Mouse (Mus musculus): Measurements from ENCODE around the gene Gramd1b. TPM values are rescaled to one million over a fixed set of nuclear protein-coding genes. Genes with fewer than 3 reads are reported as not detected.

Gene Gramd1b
- 2.0 and 2.7 TPM in 2 replicates for polyA plus RNA-seq (2016; fragmentation: Nextera tagmentation; extraction: Ambion mirVana)

- DNase-seq (ENCODE audit: low spot score), result peak; percentile 60
- under 1% methylated on average over 40 of the region's 40 CpGs for WGBS
- Histone ChIP-seq H3K4me1 (peaks cover 12% of the 10 kb centered on the region), H3K36me3 (no peaks in the 10 kb centered on the region), H3K4me3 (peak within 1 kb of the TSS; percentile 62), H3K27me3 (ENCODE audit: low read depth, poor library complexity, severe bottlenecking) (peaks cover 37% of the 10 kb centered on the region), H3K27ac (peak within 1 kb of the TSS; percentile 68), H3K9me3 (replicated peaks) (no peaks in the 10 kb centered on the region)
Observed at GRCm38 (mm10) chr9:40531027-40531621, at the start of gene Gramd1b. Gene Gramd1b, minus strand, starts transcription at chr9:40531383.

- 78% methylated on average over 11 of the region's 11 CpGs for WGBS
Observed at GRCm38 (mm10) chr9:40578726-40579625, 47.8 kb upstream of the Gramd1b start.

GRCm38 (mm10) chr9:40577132-40577531 is 45.9 kb upstream of the Gramd1b start:
- Histone ChIP-seq H3K9me3 (replicated peaks) (no peaks in the 10 kb centered on the region), H3K4me3 (no peak overlapping the region), H3K4me1 (0 out of 2 replicates have a peak, but pooled peaks cover 4% of the 10 kb centered on the region), H3K27ac (no peak overlapping the region), H3K27me3 (ENCODE audit: low read depth, poor library complexity, severe bottlenecking) (no peaks in the 10 kb centered on the region), H3K36me3 (no peaks in the 10 kb centered on the region)
- no peak for DNase-seq (ENCODE audit: low spot score)
- 77% methylated on average over 7 of the region's 7 CpGs for whole genome bisulfite sequencing

More at GRCm38 (mm10) chr9:40578726-40579625, 47.8 kb upstream of the Gramd1b start:
- Histone ChIP-seq H3K9me3 (replicated peaks) (no peaks in the 10 kb centered on the region), H3K27me3 (ENCODE audit: low read depth, poor library complexity, severe bottlenecking) (no peaks in the 10 kb centered on the region), H3K36me3 (no peaks in the 10 kb centered on the region), H3K4me1 (0 out of 2 replicates have a peak, but pooled peaks cover 4% of the 10 kb centered on the region), H3K27ac (no peak overlapping the region), H3K4me3 (no peak overlapping the region)
- no peak for DNase-seq (ENCODE audit: low spot score)

DNA sequence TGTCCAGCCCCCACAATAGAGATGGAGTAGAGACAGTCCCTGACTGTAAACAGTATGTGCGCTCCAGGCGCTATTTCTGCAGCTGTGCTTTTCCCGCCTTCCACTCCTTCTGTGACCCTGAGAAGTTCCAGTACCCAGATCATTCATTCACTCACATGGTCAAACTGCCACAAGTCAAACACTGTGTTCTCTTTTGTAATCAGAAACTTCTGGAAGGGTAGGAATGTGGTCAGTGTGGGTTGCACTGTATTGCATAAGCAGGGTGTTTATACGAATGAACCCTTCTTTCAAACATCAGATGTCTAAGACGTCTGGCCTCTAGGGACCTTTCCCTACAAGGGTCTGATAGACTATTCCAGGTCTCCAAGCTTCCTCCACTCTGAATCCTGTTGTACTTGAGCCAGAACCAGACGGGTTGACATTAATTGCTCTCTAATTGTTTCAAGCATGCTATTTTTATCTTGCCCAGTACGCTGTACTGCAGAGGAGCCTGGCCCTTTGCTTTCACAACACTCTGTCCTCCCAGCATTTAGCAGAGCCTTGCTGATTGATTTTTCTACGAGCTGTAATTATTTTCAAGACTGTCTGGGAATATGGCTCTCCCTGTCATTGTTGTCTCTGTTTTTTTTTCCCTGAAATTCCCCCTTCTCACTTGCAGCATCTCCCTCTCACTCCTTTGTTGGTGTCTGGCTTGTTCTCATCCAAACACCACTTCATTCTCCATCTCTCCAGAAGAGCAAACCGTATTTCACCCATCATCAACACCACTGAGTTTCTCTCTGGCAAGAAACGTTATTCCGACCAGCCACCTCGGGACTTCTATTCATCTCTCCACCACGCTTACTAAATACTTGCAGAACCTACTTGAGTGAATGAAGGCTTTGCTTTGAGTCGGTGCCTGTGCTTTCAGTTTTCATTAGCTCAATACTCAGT is 44.1 kb upstream of the Gramd1b start:
- Histone ChIP-seq H3K4me3 (no peak overlapping the region), H3K9me3 (replicated peaks) (no peaks in the 10 kb centered on the region), H3K27me3 (ENCODE audit: low read depth, poor library complexity, severe bottlenecking) (no peaks in the 10 kb centered on the region), H3K27ac (no peak overlapping the region), H3K4me1 (0 out of 2 replicates have a peak, but pooled peaks cover 4% of the 10 kb centered on the region), H3K36me3 (no peaks in the 10 kb centered on the region)
- DNase-seq (ENCODE audit: low spot score), result no peak
- 69% methylated on average over 14 of the region's 14 CpGs for WGBS

GRCm38 (mm10) chr9:40571280-40571679 is 40.1 kb upstream of the Gramd1b start:
- no peak for DNase-seq (ENCODE audit: low spot score)
- H3K36me3 ChIP-seq, result no peaks in the 10 kb centered on the region
- H3K4me3 ChIP-seq, result no peak overlapping the region
- H3K4me1 ChIP-seq, result 0 out of 2 replicates have a peak, but pooled peaks cover 4% of the 10 kb centered on the region
- WGBS, result 84% methylated on average over 2 of the region's 2 CpGs
- no peaks in the 10 kb centered on the region for H3K27me3 ChIP-seq (ENCODE audit: low read depth, poor library complexity, severe bottlenecking)
- no peak overlapping the region for H3K27ac ChIP-seq
- no peaks in the 10 kb centered on the region for H3K9me3 ChIP-seq (replicated peaks)

GRCm38 (mm10) chr9:40568070-40568469 is 36.9 kb upstream of the Gramd1b start:
- no peak overlapping the region for H3K27ac ChIP-seq
- H3K4me3 ChIP-seq, result no peak overlapping the region
- H3K36me3 ChIP-seq, result no peaks in the 10 kb centered on the region
- H3K4me1 ChIP-seq, result no peaks in the 10 kb centered on the region
- 78% methylated on average over 8 of the region's 8 CpGs for WGBS
- H3K27me3 ChIP-seq (ENCODE audit: low read depth, poor library complexity, severe bottlenecking), result no peaks in the 10 kb centered on the region
- DNase-seq (ENCODE audit: low spot score), result no peak
- H3K9me3 ChIP-seq (replicated peaks), result no peaks in the 10 kb centered on the region

DNA sequence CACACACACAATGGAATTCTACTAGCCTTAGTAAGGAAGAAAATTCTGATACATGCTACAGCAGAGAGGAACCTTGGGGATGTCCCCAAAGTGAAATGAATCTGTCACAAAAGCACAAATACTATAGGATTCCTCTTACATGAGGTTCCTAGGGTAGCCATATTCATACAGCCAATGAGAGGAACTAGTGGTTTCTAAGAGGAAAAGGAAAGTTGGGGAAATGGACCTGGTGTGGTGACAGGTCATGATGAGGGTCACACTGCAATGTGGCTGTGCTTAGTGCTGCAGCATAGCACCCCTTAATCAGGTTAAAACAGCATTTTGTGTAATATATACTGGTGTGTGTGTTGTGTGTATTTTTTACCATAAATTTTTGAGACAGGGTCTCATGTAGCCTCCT is 32.6 kb upstream of the Gramd1b start:
- Histone ChIP-seq H3K4me3 (no peak overlapping the region), H3K36me3 (no peaks in the 10 kb centered on the region), H3K27ac (no peak overlapping the region), H3K27me3 (ENCODE audit: low read depth, poor library complexity, severe bottlenecking) (no peaks in the 10 kb centered on the region), H3K9me3 (replicated peaks) (no peaks in the 10 kb centered on the region), H3K4me1 (no peaks in the 10 kb centered on the region)
- no peak for DNase-seq (ENCODE audit: low spot score)

DNA sequence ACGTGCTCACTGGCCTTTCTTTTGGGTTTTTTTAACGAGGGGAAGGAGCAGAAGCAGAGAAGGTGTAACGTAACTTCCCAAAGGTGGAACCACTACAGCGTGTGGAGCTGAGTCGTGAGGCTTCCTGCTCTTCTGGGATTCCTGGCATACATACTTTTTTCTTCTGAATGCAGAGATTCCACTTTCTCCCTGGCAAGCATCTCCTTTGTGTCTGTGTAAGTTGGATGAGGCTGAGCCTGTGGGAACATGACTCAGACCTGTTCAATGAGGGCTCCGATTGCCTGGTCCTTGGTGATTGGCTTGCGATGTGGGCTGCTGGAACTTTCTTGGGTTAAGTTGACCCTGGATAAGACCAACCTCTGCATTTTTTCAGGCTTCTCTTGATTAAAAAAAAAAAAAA is 28.5 kb upstream of the Gramd1b start:
- no peaks in the 10 kb centered on the region for H3K4me1 ChIP-seq
- no peaks in the 10 kb centered on the region for H3K9me3 ChIP-seq (replicated peaks)
- 81% methylated on average over 7 of the region's 7 CpGs for WGBS
- no peaks in the 10 kb centered on the region for H3K36me3 ChIP-seq
- H3K27me3 ChIP-seq (ENCODE audit: low read depth, poor library complexity, severe bottlenecking), result no peaks in the 10 kb centered on the region
- DNase-seq (ENCODE audit: low spot score), result no peak
- H3K27ac ChIP-seq, result no peak overlapping the region
- H3K4me3 ChIP-seq, result no peak overlapping the region

DNA sequence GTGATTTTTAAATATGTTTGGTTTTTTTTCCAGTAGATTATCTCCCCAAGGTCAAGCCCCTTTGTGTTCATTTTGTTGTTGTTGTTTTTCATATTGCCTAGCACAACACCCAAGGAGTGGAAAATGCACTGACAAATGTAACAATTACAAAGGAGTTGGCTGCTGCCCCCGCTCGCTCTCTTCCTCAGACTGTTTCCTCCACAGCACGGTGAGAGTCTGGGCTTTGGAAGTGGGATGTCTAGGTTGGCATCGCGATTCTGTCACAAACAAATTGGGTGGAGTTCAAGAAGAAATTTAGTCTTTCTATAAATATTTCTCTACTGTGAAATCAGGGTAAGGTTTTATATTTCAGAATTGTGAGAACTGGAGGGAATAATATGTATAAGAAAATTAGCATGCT is 26.6 kb upstream of the Gramd1b start:
- no peak overlapping the region for H3K4me3 ChIP-seq
- no peaks in the 10 kb centered on the region for H3K4me1 ChIP-seq
- H3K27me3 ChIP-seq (ENCODE audit: low read depth, poor library complexity, severe bottlenecking), result no peaks in the 10 kb centered on the region
- H3K36me3 ChIP-seq, result no peaks in the 10 kb centered on the region
- no peak for DNase-seq (ENCODE audit: low spot score)
- no peak overlapping the region for H3K27ac ChIP-seq
- 90% methylated on average over 5 of the region's 5 CpGs for WGBS
- no peaks in the 10 kb centered on the region for H3K9me3 ChIP-seq (replicated peaks)

DNA sequence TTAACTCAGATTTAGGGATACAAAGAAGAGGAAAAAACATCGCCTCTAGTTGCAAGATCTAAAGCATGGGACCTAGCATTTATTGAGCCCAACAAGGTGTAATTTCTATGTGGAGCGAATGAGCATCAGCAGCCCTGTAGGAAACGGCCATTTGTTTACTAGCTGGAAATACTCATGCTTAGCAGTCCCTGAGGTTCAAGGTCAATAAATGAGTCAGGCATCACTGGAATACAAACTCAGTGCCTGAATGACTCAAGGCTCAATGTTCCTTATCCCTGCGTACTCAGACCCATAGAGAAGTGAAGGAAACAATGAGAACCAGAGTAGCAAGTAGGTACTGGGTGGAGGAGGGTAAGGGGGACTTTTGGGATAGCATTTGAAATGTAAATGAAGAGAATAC is 25.2 kb upstream of the Gramd1b start:
- 76% methylated on average over 4 of the region's 4 CpGs for WGBS
- Histone ChIP-seq H3K4me3 (no peak overlapping the region), H3K9me3 (replicated peaks) (no peaks in the 10 kb centered on the region), H3K27me3 (ENCODE audit: low read depth, poor library complexity, severe bottlenecking) (no peaks in the 10 kb centered on the region), H3K27ac (no peak overlapping the region), H3K36me3 (no peaks in the 10 kb centered on the region), H3K4me1 (no peaks in the 10 kb centered on the region)
- DNase-seq (ENCODE audit: low spot score), result no peak

- no peaks in the 10 kb centered on the region for H3K9me3 ChIP-seq (replicated peaks)
- no peaks in the 10 kb centered on the region for H3K36me3 ChIP-seq
- no peak overlapping the region for H3K27ac ChIP-seq
- no peaks in the 10 kb centered on the region for H3K27me3 ChIP-seq (ENCODE audit: low read depth, poor library complexity, severe bottlenecking)
- no peaks in the 10 kb centered on the region for H3K4me1 ChIP-seq
- DNase-seq (ENCODE audit: low spot score), result no peak
- 73% methylated on average over 5 of the region's 5 CpGs for WGBS
- H3K4me3 ChIP-seq, result no peak overlapping the region
Observed at GRCm38 (mm10) chr9:40555243-40555642, 24.1 kb upstream of the Gramd1b start.

DNA sequence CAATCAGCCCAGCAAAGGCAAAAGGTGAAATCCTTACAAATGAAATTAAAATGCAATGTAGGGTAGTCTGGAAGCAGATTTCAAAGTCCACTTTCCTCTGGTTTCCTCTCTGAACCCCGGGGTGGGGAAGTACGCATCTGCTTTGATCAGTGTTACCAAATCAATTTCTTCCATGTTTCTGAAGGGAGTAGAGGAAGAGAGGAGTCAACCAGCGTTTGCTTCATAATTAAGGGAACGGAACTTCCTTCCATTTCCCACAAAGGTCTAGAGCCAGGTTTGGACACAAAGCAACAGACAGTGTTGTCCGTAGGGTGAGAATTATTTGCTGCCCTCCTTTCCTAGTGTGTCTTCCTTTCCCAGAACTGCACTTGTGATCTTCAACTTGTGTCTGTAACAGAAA is 16.7 kb upstream of the Gramd1b start:
- H3K36me3 ChIP-seq, result no peaks in the 10 kb centered on the region
- no peak overlapping the region for H3K27ac ChIP-seq
- H3K9me3 ChIP-seq (replicated peaks), result no peaks in the 10 kb centered on the region
- no peaks in the 10 kb centered on the region for H3K27me3 ChIP-seq (ENCODE audit: low read depth, poor library complexity, severe bottlenecking)
- no peaks in the 10 kb centered on the region for H3K4me1 ChIP-seq
- 84% methylated on average over 5 of the region's 5 CpGs for WGBS
- no peak for DNase-seq (ENCODE audit: low spot score)
- no peak overlapping the region for H3K4me3 ChIP-seq

All from limb, embryonic 10.5 days (tissue).